Mouse (Mus musculus): ENCODE data around the gene Slc36a2. TPM values are rescaled to one million over a fixed set of nuclear protein-coding genes. Genes with fewer than 3 reads are reported as not detected.

Gene Slc36a2
- polyA plus RNA-seq, 1 experiment from 2014 or later: 51.1 TPM

Other genes starting within 250 kb of the Slc36a2 start
- gene Tnip1, start 222.2 kb downstream of the Slc36a2 start, polyA plus RNA-seq (2015; fragmentation: Nextera tagmentation; extraction: Ambion mirVana): 5.2 and 6.5 TPM in 2 replicates
- 56.9 and 66.1 TPM in 2 replicates for gene Anxa6, start 151.6 kb downstream of the Slc36a2 start, polyA plus RNA-seq (2015; fragmentation: Nextera tagmentation; extraction: Ambion mirVana)
- 1.3 TPM in 2 replicates for gene Ccdc69, start 106.9 kb downstream of the Slc36a2 start, polyA plus RNA-seq (2015; fragmentation: Nextera tagmentation; extraction: Ambion mirVana)
- 27.4 and 32.6 TPM in 2 replicates for gene Gm2a, start 87.0 kb downstream of the Slc36a2 start, polyA plus RNA-seq (2015; fragmentation: Nextera tagmentation; extraction: Ambion mirVana)
- not detected in 2 replicates for gene Slc36a3, start 33.4 kb downstream of the Slc36a2 start, polyA plus RNA-seq (2015; fragmentation: Nextera tagmentation; extraction: Ambion mirVana)
- gene Slc36a1, start 19.3 kb upstream of the Slc36a2 start, polyA plus RNA-seq (2015; fragmentation: Nextera tagmentation; extraction: Ambion mirVana): 2.3 and 2.5 TPM in 2 replicates
- not detected in 2 replicates for gene Fat2, start 151.5 kb upstream of the Slc36a2 start, polyA plus RNA-seq (2015; fragmentation: Nextera tagmentation; extraction: Ambion mirVana)
- gene Sparc, start 238.1 kb upstream of the Slc36a2 start, polyA plus RNA-seq (2015; fragmentation: Nextera tagmentation; extraction: Ambion mirVana): 148 and 175 TPM in 2 replicates

Data from liver, embryonic 16.5 days (tissue).